Mouse (Mus musculus) liver, embryonic 14.5 days (tissue): ENCODE measurements around the gene Trim7.

Experiments used
- CTCF ChIP-seq: IDR thresholded peaks from 2 replicates; pipeline ENCODE4 v1.5.1; 2016; ENCODE audit warnings: antibody characterized with exemption, low read depth, control low read depth
- EP300 ChIP-seq: IDR thresholded peaks from 2 replicates; pipeline ENCODE4 v1.6.1; 2016; ENCODE audit warnings: antibody characterized with exemption, low read depth

- TF ChIP-seq CTCF (no peak), EP300 (no peak)
Measured at GRCm38 (mm10) chr11:48841213-48841612, 15.3 kb downstream of the Trim7 start.
